Mouse (Mus musculus) limb, embryonic 14.5 days (tissue): ENCODE results near the gene Scai. TPM values are rescaled to one million over a fixed set of nuclear protein-coding genes. Genes with fewer than 3 reads are reported as not detected.

ENCODE experiments used
- ATAC-seq: fragments of 200-750 bp; cut with Nextera tagmentation; 2 replicates; pipeline ENCODE4 v1.8.0; 2017; ENCODE audit warnings: low read depth, moderate number of reproducible peaks, moderate TSS enrichment; ENCODE audit not compliant: low FRiP score
- DNase-seq: peaks from one replicate; pipeline ENCODE4 v3.0.0-alpha.2; 2015; ENCODE audit warnings: low spot score
- H3K27ac ChIP-seq: fragments of 300-500 bp; sonication (generic); replicated peaks from 2 replicates; pipeline ENCODE4 v1.5.1; 2014; ENCODE audit warnings: low read depth, mild to moderate bottlenecking, low read length, moderate library complexity, mixed read lengths
- H3K27me3 ChIP-seq: fragments of 300-500 bp; sonication (generic); 2 replicates; pipeline ENCODE4 v1.6.1; 2014; ENCODE audit warnings: low read length, mixed read lengths; ENCODE audit not compliant: control insufficient read depth, insufficient read depth
- H3K36me3 ChIP-seq: fragments of 300-500 bp; sonication (generic); 2 replicates; pipeline ENCODE4 v1.6.1; 2014; ENCODE audit warnings: mild to moderate bottlenecking, low read length, moderate library complexity, mixed read lengths; ENCODE audit not compliant: control insufficient read depth, insufficient read depth
- H3K4me1 ChIP-seq: fragments of 300-500 bp; sonication (generic); 2 replicates; pipeline ENCODE4 v1.6.1; 2014; ENCODE audit warnings: antibody characterized with exemption, low read length, mixed read lengths; ENCODE audit not compliant: control insufficient read depth, insufficient read depth
- H3K4me2 ChIP-seq: fragments of 300-500 bp; sonication (generic); replicated peaks from 2 replicates; pipeline ENCODE4 v1.6.1; 2014; ENCODE audit warnings: low read depth, mild to moderate bottlenecking, low read length, moderate library complexity; ENCODE audit not compliant: severe bottlenecking
- H3K4me3 ChIP-seq: fragments of 300-500 bp; sonication (generic); replicated peaks from 2 replicates; pipeline ENCODE4 v1.5.1; 2014; ENCODE audit warnings: low read length
- H3K9ac ChIP-seq: fragments of 300-500 bp; sonication (generic); 2 replicates; pipeline ENCODE4 v1.6.1; 2014; ENCODE audit warnings: mild to moderate bottlenecking, low read depth, low read length, moderate library complexity; ENCODE audit not compliant: severe bottlenecking
- H3K9me3 ChIP-seq: fragments of 300-500 bp; sonication (generic); 2 replicates; pipeline ENCODE4 v1.6.1; 2016; ENCODE audit warnings: low read length; ENCODE audit not compliant: control insufficient read depth
- POLR2A ChIP-seq: fragments of 200-500 bp; IDR thresholded peaks from 2 replicates; pipeline ENCODE4 v1.8.0; 2012; ENCODE audit warnings: inconsistent platforms, mild to moderate bottlenecking, moderate library complexity, borderline replicate concordance; ENCODE audit not compliant: insufficient read depth, insufficient read length; ENCODE audit errors: extremely low read depth
- WGBS: fragments of 180-500 bp; shearing (Covaris S2); extraction: QIAGEN DNeasy Blood & Tissue Kit; methylation state at CpG from one replicate; pipeline ENCODE4 v1.1.7; 2014; 5-methylcytosine and 5-hydroxymethylcytosine counted together
- polyA plus RNA-seq, 2 experiments: library from polyadenylated mRNA; depleted of rRNA in 1 of 2; stranded (reverse) in 1 of 2; unstranded in 1 of 2; fragments of >200 nt; fragmentation: Nextera tagmentation in 1 of 2; extraction: Ambion mirVana in 1 of 2; gene quantifications; 2 replicates each; pipeline versions ENCODE4 v1.2.1 to v1.2.3; 2012 to 2014

The Scai gene
- polyA plus RNA-seq, 2 experiments = 12.1 to 14.7 TPM

DNA sequence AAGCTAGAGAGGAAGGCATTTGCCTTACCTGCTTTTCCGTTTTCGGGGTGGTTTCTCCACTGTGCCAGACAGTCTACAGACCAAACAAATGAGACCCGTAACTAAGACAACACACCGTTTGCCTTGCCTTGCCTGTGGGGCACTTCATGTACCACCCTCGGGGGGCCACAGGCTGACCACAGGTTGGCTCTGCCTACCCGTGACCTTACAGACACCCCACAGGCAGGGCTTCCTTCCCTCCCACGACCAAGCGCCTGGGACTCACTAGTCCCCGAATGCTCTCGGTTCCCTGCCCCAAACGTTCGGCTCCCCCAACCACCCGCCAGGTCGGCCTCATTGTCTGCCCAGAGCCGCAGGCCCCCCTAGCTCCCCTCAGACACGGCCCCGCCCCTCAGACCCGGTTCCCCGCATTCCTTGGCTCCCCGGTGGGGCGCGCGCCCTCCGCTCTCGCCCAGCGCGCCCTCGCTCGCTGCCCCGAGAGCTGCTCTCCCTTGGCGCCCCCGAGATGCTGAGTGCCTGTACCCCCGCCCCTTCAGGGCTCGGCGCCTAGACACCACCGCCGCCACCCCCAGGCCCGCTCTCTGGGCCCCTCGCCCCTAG is 473 bp downstream of the Scai start:
- peak overlapping the region; percentile 95 for H3K27ac ChIP-seq
- H3K27me3 ChIP-seq = no peaks in the 10 kb centered on the region
- H3K36me3 ChIP-seq = 0 out of 2 replicates have a peak, but pooled peaks cover 8% of the 10 kb centered on the region
- DNase-seq = peak; percentile 41
- peak overlapping the region; percentile 79 for H3K4me2 ChIP-seq
- under 1% methylated on average over 33 of the region's 39 CpGs for WGBS
- H3K4me3 ChIP-seq = peak overlapping the region; percentile 68
- peaks cover 8% of the 10 kb centered on the region; the same call in 1 of the 2 replicates for H3K4me1 ChIP-seq
- H3K9me3 ChIP-seq = no peaks in the 10 kb centered on the region
- ATAC-seq = peak; percentile 75
- no peak for TF ChIP-seq POLR2A
- peak overlapping the region; percentile 91 for H3K9ac ChIP-seq

DNA sequence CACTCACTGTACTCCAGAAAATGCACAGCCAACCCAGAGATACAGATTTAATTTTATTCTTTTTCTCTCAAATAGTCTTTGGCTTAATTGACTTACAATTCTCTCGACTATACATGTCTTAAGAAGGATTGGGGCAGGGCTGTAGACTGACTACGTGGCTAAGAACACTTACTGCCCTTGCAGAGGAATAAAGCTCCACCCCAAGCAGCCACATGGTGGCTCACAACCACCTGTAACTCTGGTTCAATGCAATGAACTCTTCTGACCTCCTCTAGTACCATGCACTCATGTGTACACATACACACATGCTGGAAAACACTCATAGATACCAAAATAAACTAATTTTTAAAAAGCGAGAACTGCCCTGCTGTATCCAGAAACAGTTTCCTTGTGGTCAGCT is 4.6 kb downstream of the Scai start:
- WGBS = 77% methylated on average over 3 of the region's 3 CpGs
- Histone ChIP-seq H3K4me3 (no peak overlapping the region), H3K9ac (no peak overlapping the region), H3K27ac (no peak overlapping the region), H3K27me3 (no peaks in the 10 kb centered on the region), H3K9me3 (no peaks in the 10 kb centered on the region), H3K4me2 (no peak overlapping the region), H3K4me1 (peaks cover 8% of the 10 kb centered on the region; the same call in 1 of the 2 replicates), H3K36me3 (peaks cover 22% of the 10 kb centered on the region)
- TF ChIP-seq POLR2A = no peak
- DNase-seq (no peak), ATAC-seq (no peak)

- no peak overlapping the region for H3K9ac ChIP-seq
- H3K27me3 ChIP-seq = no peaks in the 10 kb centered on the region
- 86% methylated on average over 2 of the region's 2 CpGs for WGBS
- peaks cover 32% of the 10 kb centered on the region for H3K36me3 ChIP-seq
- no peak for DNase-seq
- no peak overlapping the region for H3K4me2 ChIP-seq
- TF ChIP-seq POLR2A = no peak
- H3K4me3 ChIP-seq = no peak overlapping the region
- no peaks in the 10 kb centered on the region for H3K9me3 ChIP-seq
- no peak overlapping the region for H3K27ac ChIP-seq
- ATAC-seq = no peak
- H3K4me1 ChIP-seq = 0 out of 2 replicates have a peak, but pooled peaks cover under 1% of the 10 kb centered on the region
These were observed 6.9 kb downstream of the Scai start for GRCm38 (mm10) chr2:39183587-39183986.

GRCm38 (mm10) chr2:39160996-39161395 is 29.5 kb downstream of the Scai start:
- Histone ChIP-seq H3K9ac (no peak overlapping the region), H3K27me3 (no peaks in the 10 kb centered on the region), H3K4me2 (no peak overlapping the region), H3K9me3 (no peaks in the 10 kb centered on the region), H3K4me1 (no peaks in the 10 kb centered on the region), H3K4me3 (no peak overlapping the region), H3K27ac (no peak overlapping the region), H3K36me3 (peaks cover 9% of the 10 kb centered on the region; the same call in 1 of the 2 replicates)
- TF ChIP-seq POLR2A = no peak
- WGBS = 88% methylated on average over 1 of the region's 1 CpGs
- DNase-seq (no peak), ATAC-seq (no peak)

- Histone ChIP-seq H3K4me3 (no peak overlapping the region), H3K9ac (no peak overlapping the region), H3K36me3 (peaks cover 9% of the 10 kb centered on the region; the same call in 1 of the 2 replicates), H3K27ac (no peak overlapping the region), H3K9me3 (no peaks in the 10 kb centered on the region), H3K4me2 (no peak overlapping the region), H3K4me1 (no peaks in the 10 kb centered on the region), H3K27me3 (no peaks in the 10 kb centered on the region)
- WGBS = 84% methylated on average over 1 of the region's 1 CpGs
- DNase-seq = peak; percentile 21
- TF ChIP-seq POLR2A = no peak
- no peak for ATAC-seq
These were observed 32.6 kb downstream of the Scai start for GRCm38 (mm10) chr2:39157916-39158315.
